Mouse (Mus musculus) adrenal gland, postnatal 36 days (tissue): ENCODE data around the gene Qk. TPM values are rescaled to one million over a fixed set of nuclear protein-coding genes. Genes with fewer than 3 reads are reported as not detected.

Experiments used
- DNase-seq, 2 experiments: peaks; one replicate each; pipeline ENCODE4 v3.0.0; 2021; ENCODE audit warnings: mixed read lengths in 1 of 2
- long read RNA-seq, 2 experiments: library from polyadenylated mRNA; stranded (forward); transcript quantifications; one replicate each; pipeline ENCODE4 v2.0.0; 2021; ENCODE audit warnings: borderline sequencing depth in 2 of 2
- total RNA-seq, 2 experiments: library from RNA; stranded (reverse); gene quantifications; 2 replicates each; pipeline ENCODE4 v1.2.3; 2021

Gene Qk
- total RNA-seq = 100 to 1,000 TPM; 181 to 254 TPM
- long read RNA-seq, experiment 1, full-length matches to known transcripts = 28 of 42 reads
- long read RNA-seq, experiment 1, partial matches to known transcripts = 3 of 42 reads
- long read RNA-seq, experiment 1, other reads (novel, unspliced or antisense) = 11 of 42 reads
- long read RNA-seq, experiment 2, full-length matches to known transcripts = 17 of 21 reads
- long read RNA-seq, experiment 2, partial matches to known transcripts = 1 of 21 reads
- long read RNA-seq, experiment 2, other reads (novel, unspliced or antisense) = 3 of 21 reads

DNA sequence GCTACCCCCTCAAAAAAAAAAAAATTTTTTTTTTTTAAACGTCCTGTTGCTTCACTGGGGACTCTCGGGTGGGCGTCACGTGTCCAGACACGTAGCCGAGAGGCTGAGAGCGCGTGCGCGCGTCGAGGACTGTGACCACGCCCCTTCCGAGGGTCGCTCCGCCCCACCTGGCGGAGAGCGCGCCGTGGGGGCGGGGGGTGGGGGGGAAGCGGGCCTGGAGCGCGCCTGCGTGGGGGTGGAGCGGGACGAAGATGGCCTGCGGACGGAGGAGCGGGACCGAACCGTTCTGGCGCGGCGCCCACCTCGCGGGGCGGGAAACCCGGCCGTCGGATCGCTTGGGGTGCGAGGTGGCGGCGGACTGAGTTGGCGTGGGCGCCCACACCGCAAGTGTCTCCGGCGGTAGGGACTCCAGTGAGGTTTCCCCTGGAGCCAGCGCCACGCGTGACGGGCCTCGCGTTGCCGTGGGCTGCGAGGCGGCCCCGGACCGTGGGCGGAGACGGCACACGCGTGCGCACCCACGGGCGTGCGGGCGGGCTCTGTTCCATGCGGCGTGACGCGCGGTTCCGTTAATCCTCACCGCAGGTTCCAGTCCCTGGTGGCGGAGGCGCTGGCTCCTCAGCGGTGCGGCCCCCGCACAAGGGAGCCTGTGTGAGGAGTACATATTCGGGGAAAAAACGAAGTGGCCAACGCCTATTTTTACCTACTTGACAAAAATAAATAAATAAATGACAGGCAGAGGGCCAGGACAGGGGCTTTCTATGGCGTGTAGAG, at the start of gene Qk:
Qk (minus strand) TSS at position 170 of the 771 bp plus-strand sequence.
- peak; percentile 95 for DNase-seq

DNA sequence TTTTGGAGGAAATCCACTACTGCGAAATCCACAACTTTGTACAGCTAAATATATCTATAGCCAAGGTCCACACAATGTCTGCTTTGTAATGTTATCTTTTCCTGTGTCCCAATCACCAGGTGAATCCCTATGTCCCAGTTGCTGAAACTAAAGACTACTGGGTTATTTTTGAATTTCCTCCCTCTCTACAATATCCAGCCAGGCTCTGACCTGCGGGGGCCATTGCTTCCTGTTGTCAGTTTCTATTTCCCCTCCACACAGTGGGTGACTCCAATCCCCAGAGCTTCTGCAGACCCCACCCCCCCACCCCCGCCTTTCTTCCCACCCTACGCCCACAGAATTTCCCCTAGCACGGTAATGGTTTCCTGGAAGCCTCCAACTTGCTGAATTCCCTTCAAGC, 47.4 kb upstream of the Qk start:
- peak in 1 of 2 experiments; percentile 24 for DNase-seq

DNA sequence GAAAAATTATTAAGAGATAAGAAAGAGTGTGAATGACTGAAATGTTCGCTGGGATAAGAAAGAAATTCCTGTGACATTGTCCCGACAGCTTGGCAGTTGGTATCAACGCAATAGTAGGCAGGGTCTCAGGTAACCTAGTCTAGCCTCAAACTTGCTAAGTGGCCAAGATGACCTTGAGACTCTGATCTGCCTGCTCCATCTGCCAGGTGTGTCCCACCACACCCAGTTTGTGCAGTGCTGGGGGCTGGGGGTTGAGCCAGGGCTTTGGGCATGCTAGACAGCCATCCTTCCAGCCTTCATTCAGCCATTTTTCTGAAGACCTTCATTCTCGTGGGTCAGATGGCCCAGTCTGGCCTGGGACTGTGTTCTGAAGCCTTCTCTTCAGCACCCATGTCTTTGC, 46.9 kb upstream of the Qk start:
- DNase-seq = no peak

DNA sequence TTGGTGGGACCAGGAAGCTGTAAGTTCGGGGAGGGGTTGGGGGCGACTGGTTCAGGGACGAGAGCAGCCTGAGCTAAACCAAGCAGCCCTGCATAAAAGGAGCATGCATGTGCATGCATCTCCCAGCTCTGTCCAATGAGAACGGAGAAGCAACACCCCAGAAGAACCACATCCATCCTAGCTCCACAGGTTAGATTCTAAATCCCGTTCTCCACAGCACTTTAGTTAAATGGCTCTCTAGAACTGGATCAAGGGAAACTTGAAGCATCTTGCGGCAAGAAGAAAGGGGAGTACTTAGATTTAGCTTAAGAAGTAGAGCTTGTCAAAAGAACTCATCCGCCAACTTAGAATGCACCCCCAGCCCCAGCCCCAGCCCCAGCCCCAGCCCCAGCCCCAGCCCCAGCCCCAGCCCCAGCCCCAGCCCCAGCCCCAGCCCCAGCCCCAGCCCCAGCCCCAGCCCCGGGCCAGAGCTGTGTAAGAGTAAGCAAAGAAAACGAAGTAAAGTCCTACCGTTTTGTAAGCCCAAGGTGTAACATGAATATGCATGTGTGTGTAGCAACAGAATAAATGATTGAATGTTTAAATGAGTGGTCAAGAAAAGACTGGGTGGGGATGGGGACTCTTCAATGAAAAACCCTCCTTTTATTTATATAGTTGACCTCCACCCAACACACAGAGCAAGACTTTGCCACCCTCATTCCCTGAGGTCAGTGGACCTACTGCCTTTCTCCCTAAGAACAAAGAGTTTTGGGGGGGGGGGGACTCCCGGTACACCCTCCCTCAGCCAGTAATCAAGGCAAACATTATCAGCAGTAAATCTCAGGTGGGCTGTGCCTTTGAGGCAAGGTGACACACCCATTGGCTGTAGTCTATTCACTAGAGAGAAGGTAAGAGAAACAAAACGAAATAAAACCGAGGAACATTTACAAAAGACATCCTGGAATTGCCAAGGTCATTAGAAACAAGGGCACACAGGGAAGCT, 46.1 kb upstream of the Qk start:
- no peak for DNase-seq

DNA sequence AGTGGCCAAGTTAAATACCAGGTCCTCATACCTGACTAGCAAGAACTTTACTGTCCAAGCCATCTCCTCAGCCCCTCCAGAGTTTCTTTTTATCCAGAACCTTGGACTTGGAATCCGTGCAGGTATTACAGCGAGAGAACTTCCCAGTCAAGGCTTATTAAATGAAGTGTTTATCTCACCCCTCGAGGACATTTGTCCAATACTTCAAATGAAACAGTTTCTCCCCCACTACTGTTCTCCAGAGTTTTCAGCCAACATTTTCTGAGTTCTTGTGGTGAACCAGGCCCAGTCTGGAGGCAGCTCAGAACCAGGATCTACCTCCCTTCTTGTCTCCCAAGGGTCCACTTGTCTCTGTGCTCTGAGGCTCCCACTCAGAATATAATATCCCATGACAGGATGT, 43.5 kb upstream of the Qk start:
- DNase-seq = no peak

DNA sequence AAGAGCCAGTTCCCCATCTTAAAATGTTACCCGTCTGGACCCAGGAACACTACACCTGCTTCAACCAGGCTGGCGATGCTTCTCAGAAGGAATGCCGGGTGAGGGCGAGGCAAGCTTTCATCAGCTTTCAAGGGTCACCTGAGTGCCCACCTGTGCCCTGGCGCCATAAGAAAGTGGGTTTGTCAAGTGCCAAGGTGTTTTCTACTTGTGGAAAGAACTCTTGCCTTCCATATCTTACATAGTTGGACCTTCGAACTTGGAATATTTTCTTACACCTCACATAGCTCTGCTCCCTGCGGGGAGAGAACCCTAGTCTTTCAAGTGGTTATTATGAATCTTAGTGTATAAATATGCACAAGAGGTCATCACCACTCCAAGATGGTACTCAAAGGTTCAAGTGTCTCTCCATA, 42.2 kb upstream of the Qk start:
- no peak for DNase-seq

DNA sequence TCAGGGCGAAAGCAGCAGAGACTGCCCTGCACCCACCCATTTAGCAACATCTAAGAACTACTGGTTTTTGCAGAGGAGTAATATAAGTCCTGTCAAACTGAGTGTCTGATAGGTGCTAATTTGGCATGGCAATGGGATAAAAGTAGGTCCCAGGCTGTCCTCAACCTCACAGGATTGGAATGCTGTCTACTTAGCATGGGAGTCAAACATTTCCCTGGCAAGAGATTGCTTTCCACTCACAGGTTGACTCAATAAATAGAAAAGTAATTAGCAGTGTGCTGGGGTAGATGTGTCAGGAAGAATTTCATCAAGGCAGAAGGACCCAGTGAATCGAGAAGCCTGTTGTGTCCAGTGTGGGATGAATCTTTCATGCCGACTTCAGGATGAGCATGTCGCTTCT, 41.1 kb upstream of the Qk start:
- no peak for DNase-seq

DNA sequence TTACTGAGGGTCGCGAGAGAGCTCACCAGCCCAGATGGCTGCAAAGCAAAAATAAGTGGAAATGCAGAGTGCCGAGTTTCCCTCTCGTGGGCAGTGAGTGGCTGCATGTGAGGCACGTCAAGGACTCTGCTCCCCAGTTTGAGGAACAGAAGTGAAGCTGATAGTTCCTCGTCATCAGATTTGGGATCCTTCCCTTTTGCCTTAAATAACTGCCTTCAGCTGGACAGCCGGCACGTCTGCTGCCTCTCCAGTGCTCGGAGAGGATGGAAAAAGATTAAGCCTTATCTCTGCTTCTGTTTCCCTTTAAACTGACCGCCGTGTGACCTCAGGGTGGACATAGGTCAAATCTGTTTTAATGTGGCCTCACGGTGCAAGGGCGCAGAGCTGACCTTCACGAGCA, 39.8 kb upstream of the Qk start:
- DNase-seq = peak; percentile 54 to 58

DNA sequence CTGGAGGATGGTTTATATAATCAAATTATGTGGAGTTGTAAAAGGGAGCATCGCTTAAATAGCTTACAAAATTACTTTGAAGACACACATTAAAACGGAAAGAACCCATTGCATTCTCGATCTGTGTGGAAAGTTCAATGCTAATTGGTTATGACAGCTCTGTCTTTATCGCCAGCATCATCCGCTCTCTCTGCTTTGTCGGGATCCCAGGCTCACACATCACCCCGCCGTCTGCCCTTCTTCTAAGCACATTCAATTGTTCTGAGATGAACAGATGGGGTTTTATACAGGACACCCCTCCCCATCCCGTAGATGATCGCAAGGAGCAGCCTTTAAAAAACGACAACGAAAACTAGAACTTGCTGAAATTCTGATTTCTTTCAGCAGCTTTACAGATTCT, 37.7 kb upstream of the Qk start:
- DNase-seq = no peak

DNA sequence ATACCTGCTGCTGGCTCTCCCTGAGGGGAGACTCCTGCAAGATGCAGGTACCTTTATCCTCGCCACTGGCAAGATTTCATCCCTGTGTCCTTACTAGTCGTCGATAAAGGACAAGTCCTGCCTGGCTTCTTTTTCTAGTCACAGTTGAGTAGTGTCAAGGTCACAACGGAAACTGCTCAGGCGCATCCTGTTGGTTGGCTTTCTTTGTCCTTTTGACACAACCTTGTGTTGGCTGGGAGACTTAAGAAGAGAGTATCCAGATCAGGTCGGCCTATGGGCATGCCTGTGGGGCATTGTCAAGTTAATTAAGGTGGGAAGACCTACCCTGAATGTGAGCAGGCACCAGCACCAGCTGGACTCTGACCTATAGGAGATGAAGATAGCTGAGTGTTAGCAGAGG, 36.6 kb upstream of the Qk start:
- no peak for DNase-seq

DNA sequence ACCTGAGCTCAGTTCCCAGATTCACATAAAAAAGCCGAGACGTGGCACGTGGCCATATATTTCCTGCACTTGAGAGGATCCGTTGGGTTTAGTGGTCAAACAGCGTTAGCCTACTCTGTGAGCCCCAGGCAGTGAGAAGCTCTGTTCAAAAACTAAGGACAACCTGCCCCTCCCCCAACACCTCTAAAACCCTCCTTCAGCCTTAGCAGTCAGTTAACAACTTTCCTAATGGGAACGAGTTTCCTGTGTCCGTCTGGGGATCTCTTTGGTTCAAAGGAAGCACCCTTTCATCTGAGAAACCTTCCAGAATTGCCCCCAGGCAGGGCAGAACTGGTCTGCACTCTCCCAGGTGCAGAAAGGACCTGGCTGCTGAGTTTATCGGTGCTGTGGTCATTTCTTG, 36.1 kb upstream of the Qk start:
- no peak for DNase-seq

DNA sequence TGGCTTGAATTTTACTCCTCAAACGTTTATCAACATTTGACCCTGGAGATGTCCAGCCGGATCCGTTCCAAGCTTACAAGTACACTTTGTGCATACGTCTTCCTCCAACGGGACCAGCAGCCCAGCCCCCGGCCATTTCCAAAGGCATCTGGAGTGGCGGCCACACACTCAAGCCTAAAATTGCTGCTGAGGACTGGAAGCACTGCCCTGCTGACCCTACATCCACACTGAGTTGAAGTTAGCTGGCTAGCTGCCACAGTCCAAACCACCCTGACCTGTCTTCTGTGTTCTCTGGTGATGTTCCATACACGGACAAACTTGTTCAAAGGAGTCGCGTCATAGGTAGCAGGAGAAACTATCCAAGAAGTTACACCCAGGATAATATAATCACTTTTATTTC, 18.6 kb upstream of the Qk start:
- DNase-seq = peak in 1 of 2 experiments; percentile 37

DNA sequence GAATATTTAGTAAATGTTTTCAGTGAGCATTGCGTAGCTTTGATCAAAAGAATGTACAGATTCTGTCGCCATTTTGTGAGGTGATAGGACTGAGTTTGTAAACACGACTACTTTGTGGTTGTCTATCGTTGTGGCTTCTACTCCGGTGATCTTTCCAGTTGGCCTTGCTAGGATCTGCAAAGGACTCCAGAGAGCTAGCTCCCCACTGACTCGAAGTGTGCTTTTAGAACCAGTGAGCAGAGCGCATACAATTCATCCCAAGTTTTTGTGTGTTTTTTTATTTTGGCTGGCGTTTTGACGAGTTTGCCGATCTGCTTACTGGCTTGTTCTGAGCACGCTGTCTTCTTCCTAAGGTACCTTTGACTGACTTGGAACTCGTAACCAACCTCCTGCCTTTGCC, 16.9 kb upstream of the Qk start:
- no peak for DNase-seq

DNA sequence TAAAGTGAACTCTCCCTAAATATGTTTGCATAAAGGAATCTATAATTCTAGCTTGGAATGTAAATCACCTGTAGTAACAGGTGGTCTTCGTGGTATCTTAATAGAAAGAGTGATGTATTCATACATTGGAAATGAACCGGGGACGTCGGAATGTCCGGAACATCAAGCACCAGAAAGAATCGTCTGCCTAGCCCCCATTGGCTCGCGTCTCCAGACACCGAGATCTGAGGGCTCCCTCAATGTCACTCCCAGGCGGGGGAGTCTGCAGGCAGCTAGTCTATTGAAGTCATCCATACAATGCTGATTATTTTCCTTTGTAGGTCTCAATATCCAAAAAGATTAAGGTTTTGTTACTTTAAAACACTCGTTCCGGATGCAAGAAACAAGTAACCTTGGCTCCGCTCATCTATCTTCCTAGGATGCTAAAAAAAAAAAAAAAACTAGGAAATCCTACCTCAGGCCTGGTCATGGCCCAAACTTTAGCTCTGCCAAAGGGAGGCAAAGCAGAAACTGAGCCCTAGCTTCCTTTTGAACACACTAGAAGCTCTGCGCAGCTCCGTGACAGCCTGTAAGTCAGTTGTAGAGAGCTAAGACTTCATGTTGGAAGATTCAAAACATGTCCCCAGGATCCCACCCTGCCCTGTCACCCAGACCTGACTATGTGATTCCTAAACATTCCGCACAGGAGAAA, 16.3 kb upstream of the Qk start:
- peak; percentile 67 to 72 for DNase-seq

DNA sequence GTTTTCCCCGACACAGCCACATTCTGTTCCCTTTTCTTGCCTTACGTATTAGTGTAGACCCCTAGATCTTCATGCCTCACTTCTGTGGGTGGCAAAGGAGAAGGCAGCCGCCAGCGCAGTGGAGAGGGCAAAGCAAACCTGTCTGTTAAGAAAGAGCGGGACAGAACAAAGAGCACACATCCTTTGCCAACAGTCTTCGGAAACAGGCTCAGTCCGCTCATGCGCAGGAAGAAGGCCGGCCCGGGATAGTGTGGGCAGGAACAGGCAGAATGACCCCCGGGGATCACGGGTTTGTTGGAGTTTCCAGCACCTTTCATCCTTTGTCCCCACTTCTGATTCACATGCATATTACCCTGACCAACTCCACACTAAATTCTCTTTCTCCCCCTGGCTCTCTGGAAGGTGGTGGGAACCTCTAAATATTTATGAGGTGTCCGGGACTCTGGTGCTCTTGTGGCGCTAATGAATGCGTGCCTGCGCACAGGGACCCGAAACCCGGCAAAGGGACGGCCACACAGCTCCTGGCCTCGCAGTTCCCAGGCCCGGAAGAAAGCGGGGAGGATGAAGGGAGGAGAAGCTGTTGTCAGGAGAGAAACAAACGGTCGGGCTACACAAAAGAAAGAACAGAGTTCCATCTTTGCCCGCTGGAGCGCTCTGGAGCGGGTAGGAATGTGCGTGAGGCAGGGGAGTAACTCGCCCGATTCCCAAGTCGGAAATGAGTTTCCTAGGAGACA, 15.5 kb upstream of the Qk start:
- DNase-seq = peak; percentile 86 to 90

DNA sequence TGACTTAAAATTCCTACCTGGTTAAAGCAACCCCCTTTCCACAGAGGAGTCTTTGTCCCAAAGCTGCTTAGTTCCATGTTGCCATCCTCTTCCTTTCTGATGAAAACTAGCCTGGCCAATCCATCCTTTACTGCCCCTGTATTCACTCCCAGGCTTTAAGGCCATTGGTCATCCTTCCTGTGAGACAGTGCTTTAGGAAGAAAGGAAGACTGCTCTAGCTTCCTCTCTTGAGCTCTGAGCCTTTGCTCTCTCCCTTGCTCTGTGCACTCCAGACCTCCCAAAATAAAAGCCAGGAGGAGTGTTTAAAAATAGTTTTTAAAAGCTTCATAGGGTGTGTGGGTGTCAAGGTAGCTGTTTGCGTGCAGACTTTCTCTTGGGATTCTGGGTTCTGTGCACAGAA, 14.8 kb upstream of the Qk start:
- DNase-seq = no peak

DNA sequence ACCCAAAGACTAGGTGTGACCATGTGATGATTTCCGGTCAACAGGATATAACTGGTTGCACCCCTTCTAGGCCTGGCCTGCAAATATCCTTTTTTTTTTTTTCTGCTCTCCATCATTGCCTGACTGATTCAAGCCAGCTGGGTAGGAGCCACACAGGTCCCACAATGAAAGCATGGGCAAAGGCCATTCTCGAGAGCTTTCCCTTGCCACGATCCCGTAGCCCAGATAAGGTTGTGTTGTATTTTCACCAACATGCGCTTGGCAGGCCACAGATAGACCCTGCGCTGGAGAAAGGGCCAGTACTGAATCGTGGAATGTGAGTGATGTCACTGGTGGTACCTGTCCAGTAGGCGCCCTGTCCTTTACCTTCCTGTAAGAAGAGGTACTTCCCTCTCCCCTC, 13.7 kb upstream of the Qk start:
- no peak for DNase-seq

DNA sequence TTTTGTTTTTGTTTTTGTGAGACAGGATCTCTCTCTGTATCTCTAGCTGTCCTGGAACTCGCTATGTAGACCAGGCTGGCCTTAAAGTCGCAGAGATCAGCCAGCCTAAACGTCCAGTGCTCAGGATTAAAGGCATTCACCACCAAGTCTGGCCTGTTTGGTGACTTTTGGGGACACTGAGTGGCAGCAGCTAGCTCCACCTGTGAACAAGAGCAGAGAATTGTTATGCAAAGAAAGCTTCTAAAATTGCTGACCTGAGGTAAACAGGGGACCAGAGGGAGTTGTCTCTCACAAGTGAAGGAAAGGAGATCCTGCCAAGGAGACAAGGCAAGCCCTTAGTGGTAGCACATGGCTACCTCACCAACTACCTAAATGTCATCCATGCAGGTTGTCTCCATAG, 12.5 kb upstream of the Qk start:
- no peak for DNase-seq

DNA sequence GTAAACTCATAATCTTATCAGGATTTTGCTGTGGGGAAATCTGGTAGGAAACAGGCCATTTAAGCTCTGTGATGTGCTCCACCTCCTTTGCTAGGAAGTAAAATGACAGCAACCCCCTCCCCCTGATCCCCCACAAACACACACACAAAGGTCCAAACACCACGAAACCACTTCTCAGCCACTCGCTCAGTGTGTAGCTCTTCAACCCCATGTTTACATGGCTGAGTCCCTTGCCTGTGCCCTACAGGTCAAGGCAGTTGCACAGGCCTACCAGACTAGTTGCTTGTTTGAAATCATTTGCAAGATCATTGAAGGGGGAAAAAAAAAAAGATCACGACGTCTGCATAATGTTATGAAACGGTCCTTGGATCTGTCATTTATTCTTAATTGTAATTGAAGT, 9.8 kb upstream of the Qk start:
- DNase-seq = no peak

DNA sequence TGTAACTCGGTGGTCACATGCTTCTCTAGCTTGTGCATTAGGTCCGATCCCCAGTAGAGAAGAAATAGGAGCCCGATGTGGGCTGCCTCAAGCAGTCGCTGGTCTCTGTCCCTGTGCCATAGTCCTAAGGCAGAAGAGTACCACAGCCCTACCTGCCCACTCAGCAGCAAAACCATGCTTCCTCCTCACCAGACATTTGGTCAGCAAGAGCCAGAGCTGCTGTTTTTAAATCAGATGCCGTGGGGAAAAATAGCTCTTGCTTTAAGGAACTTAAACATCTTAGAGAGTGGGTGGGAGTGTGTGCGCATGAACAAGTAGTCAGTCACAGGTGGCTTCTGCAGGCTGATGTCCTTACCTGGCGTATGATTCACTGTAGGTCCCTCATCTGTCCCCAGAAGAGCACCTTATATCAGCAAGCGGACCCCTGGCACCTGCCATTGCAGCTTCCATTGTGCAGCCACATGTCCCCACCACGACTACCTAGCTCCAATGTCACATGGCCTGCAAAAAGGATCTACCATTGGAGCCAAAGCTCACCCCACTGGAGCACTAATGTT, 9.0 kb upstream of the Qk start:
- no peak for DNase-seq

DNA sequence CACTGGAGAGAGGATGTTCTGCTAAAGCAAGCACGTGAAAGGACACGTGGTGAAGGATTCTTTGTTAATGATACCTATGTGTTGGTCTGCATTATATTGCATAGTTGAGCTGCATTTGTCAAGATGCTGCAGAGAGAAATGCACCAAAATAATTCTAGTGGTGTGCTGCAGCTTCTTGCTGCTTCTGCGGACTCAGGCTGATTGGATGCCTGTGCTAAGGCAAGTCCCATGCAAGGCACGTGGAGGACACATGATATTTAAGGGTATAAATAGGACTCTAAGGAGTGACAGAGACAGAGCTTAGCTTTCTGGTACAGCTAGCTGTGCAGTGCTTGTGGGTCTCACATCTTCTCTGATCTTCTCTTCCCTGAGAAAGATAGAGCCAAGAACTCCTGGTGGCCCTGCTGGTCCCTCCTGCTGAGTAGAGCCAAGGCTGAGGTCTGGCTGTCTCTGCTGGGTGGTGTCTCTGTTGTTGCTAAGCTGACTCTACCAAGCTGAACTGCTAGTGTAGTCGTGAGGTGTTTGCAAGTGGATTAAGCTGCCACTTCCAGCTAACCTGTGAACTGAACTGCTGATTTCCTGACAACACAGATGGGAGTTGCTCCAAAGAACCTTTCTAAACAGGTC, 8.0 kb upstream of the Qk start:
- DNase-seq = no peak
